Mouse (Mus musculus) olfactory bulb, adult 2 months (tissue): Measurements from ENCODE around the gene Ampd2. TPM values are rescaled to one million over a fixed set of nuclear protein-coding genes. Genes with fewer than 3 reads are reported as not detected.

Experiments
- H3K27ac ChIP-seq: fragments of 200-500 bp; 2 replicates; pipeline ENCODE4 v1.5.1; 2012; ENCODE audit warnings: low read depth, low read length; ENCODE audit not compliant: insufficient read depth
- H3K4me1 ChIP-seq: fragments of 200-500 bp; 2 replicates; pipeline ENCODE4 v1.6.1; 2012; ENCODE audit warnings: low read length; ENCODE audit not compliant: control insufficient read depth, insufficient read depth
- H3K4me3 ChIP-seq: fragments of 200-500 bp; 2 replicates; pipeline ENCODE4 v1.5.1; 2012; ENCODE audit warnings: mild to moderate bottlenecking, low read depth, low read length, moderate library complexity; ENCODE audit not compliant: insufficient read depth
- CTCF ChIP-seq: fragments of 200-500 bp; IDR thresholded peaks from 2 replicates; pipeline ENCODE4 v1.5.1; 2012; ENCODE audit warnings: low read depth, mild to moderate bottlenecking, low read length, moderate library complexity; ENCODE audit not compliant: insufficient read depth
- POLR2A ChIP-seq: fragments of 200-500 bp; IDR thresholded peaks from 2 replicates; pipeline ENCODE4 v1.6.1; 2012; ENCODE audit warnings: mild to moderate bottlenecking, low read depth, low read length, moderate library complexity; ENCODE audit not compliant: insufficient read depth
- whole genome bisulfite sequencing: fragments of 180-500 bp; shearing (Covaris S2); methylation state at CpG from one replicate; pipeline ENCODE4 v1.1.7; 2018; 5-methylcytosine and 5-hydroxymethylcytosine counted together
- polyA plus RNA-seq: library from polyadenylated mRNA; stranded (reverse); fragments of >200 nt; gene quantifications from 2 replicates; pipeline ENCODE4 v1.2.4, GENCODE M21; 2012; ENCODE audit warnings: low replicate concordance; ENCODE audit not compliant: missing spikeins, insufficient read depth, insufficient read length

Gene Ampd2
- not detected in 2 replicates for polyA plus RNA-seq

DNA sequence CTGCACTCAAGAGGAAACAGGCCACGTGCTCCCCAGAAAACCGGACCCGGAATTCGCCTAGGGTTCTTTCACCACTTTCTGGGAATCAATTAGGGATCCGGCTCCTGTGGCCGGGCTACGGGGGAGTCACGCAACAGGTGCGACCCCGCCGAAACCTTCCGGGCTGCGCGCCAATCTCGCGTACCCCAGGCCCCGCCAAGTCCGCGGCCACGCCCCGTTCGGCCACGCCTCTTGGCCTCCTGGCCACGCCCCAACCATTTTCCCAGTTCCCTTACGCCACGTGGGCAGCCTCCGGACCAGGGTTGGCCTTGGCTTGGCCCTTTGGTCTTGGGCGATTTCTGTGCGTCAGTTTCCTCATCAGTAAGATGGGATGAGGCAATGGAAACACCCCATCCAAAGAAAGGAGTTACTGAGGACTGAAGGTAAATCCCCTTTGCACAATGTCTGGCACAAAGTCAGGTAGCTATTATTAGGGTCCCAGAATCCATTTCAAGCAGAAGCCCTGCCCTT, at the start of gene Ampd2:
TSS of gene Ampd2 (minus strand) at position 182 of the 510 bp plus-strand sequence.
- WGBS, result 2% methylated on average over 29 of the region's 29 CpGs
- Histone ChIP-seq H3K27ac (peak within 1 kb of the TSS; percentile 93), H3K4me1 (peaks cover 50% of the 10 kb centered on the region), H3K4me3 (peak within 1 kb of the TSS; percentile 72)
- TF ChIP-seq POLR2A, result no peak

DNA sequence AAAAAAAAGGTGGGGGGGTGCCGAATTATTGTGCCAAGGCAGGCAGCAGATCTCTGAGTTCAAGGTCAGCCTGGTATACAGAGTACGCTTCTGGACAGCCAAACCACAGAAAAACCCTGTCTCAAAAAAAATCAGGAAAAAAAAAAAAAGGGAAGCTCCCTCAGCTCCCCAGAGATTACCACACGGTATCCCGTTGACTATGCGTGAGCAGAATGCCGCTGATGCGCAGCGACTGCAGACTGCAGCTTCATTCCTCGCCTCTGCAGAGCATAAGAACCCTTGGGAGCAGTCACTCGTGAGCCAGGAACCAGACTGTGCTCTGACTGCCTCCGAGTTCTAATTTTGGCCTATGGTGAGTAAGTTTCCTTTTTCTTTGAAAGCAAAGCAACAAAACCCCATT, 48.2 kb upstream of the Ampd2 start:
- no peak for TF ChIP-seq CTCF
- TF ChIP-seq POLR2A, result 0 out of 2 replicates have a peak, but pooled peaks have one; percentile 18
- H3K27ac ChIP-seq, result peak overlapping the region; percentile 87
- WGBS, result 20% methylated on average over 11 of the region's 11 CpGs
- H3K4me1 ChIP-seq, result peaks cover 15% of the 10 kb centered on the region
- H3K4me3 ChIP-seq, result no peak overlapping the region

DNA sequence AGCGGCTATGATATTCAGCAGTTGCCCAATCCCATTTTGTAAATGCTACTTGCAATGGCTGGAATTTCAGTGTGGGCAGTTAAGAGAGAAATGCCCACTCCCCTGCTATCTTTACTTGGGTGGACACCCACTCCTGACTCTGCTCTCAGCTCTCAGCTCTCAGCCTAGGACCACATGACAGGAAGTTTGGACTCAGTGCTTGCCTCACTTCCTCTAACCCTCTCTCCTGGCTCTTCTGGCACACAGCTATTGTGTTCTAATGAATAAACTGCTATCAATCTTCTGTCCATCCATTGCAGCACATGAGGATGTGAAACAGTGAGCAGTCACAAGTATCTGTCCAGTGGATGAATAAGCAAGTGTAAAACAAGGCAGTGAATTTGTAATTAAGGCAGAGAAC, 46.0 kb upstream of the Ampd2 start:
- 52% methylated on average over 1 of the region's 1 CpGs for WGBS
- Histone ChIP-seq H3K4me1 (peaks cover 14% of the 10 kb centered on the region), H3K27ac (no peak overlapping the region), H3K4me3 (no peak overlapping the region)
- TF ChIP-seq POLR2A (no peak), CTCF (no peak)

DNA sequence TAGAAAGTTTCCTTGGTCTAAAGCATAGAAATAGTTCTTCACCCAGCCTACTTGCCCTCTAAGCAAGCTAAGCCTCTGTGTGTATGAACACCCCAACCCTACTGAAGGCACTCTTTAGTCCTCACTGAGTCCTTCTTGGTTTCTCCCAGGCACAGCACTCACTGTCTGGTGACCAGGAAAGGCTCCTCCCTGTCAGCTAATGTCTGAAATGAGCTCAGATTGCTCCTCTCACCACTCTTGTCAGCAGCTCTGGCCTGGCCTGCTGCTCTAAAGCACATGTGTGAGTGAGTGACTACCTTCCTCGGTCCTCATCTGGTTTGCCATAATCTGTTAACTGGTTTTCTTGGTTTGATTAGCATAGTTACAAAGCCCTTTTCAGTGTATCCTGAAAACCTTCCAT, 45.4 kb upstream of the Ampd2 start:
- Histone ChIP-seq H3K27ac (no peak overlapping the region), H3K4me1 (peaks cover 13% of the 10 kb centered on the region), H3K4me3 (no peak overlapping the region)
- 79% methylated on average over 1 of the region's 1 CpGs for WGBS
- no peak for TF ChIP-seq CTCF
- TF ChIP-seq POLR2A, result no peak

GRCm38 (mm10) chr3:108131216-108131615, 44.8 kb upstream of the Ampd2 start:
- peaks cover 13% of the 10 kb centered on the region for H3K4me1 ChIP-seq
- WGBS, result 90% methylated on average over 5 of the region's 5 CpGs
- no peak overlapping the region for H3K27ac ChIP-seq
- H3K4me3 ChIP-seq, result no peak overlapping the region
- TF ChIP-seq CTCF, result no peak
- no peak for TF ChIP-seq POLR2A

DNA sequence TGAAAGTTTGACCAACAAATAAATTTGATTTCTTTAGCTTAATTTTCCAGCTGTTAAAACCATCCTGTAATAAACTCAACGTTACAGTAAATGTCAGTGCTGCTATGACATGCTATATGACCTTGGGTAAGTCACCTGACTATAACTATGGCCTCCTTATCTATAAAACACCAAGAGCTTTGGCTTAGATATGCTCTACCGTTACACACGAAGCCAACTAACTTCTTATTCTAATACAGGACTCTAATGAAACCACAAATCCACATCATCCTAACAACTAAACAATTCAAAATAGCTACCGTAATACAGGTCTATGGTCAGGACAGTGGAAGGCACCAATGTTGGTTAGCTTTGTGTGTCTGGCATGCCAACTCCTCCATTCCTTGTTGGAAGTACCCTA, 43.4 kb upstream of the Ampd2 start:
- H3K4me1 ChIP-seq, result peaks cover 7% of the 10 kb centered on the region; the same call in 1 of the 2 replicates
- 92% methylated on average over 4 of the region's 4 CpGs for WGBS
- TF ChIP-seq CTCF (no peak), POLR2A (no peak)
- H3K27ac ChIP-seq, result no peak overlapping the region
- no peak overlapping the region for H3K4me3 ChIP-seq

GRCm38 (mm10) chr3:108129367-108129766, 42.9 kb upstream of the Ampd2 start:
- 0 out of 2 replicates have a peak overlapping the region, but pooled peaks have one; percentile 32 for H3K27ac ChIP-seq
- peaks cover 7% of the 10 kb centered on the region; the same call in 1 of the 2 replicates for H3K4me1 ChIP-seq
- WGBS, result 63% methylated on average over 4 of the region's 4 CpGs
- TF ChIP-seq POLR2A, result no peak
- TF ChIP-seq CTCF, result no peak
- H3K4me3 ChIP-seq, result no peak overlapping the region

DNA sequence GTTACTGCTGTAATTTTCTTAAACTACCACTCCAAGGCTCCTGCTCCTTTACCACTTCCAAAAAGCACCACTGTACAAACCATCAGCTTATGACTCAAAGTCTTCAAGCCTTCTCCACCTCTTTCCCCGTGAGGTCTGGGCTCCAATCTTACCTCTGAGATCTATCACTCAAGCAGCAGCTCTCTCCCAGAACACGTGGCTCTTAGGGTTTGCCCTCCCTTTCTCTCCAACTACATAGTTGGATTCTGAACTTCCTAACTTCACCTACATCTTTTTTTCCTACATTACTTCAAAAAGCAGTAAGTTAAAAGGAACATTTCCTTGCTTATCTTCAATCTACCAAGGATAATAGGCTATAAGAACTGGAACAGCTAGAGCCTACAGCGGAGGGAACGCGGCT, 42.1 kb upstream of the Ampd2 start:
- Histone ChIP-seq H3K4me3 (no peak overlapping the region), H3K27ac (0 out of 2 replicates have a peak overlapping the region, but pooled peaks have one; percentile 6), H3K4me1 (peaks cover 7% of the 10 kb centered on the region; the same call in 1 of the 2 replicates)
- WGBS, result 55% methylated on average over 5 of the region's 5 CpGs
- TF ChIP-seq POLR2A (no peak), CTCF (no peak)

GRCm38 (mm10) chr3:108126327-108126726, 39.9 kb upstream of the Ampd2 start:
- no peak for TF ChIP-seq CTCF
- no peak for TF ChIP-seq POLR2A
- H3K27ac ChIP-seq, result no peak overlapping the region
- H3K4me3 ChIP-seq, result no peak overlapping the region
- peaks cover 5% of the 10 kb centered on the region; the same call in 1 of the 2 replicates for H3K4me1 ChIP-seq
- 70% methylated on average over 3 of the region's 3 CpGs for WGBS

- H3K4me3 ChIP-seq, result no peak overlapping the region
- WGBS, result 49% methylated on average over 1 of the region's 1 CpGs
- peaks cover 2% of the 10 kb centered on the region; the same call in 1 of the 2 replicates for H3K4me1 ChIP-seq
- no peak overlapping the region for H3K27ac ChIP-seq
- TF ChIP-seq POLR2A (no peak), CTCF (no peak)
Observed at GRCm38 (mm10) chr3:108124131-108124530, 37.7 kb upstream of the Ampd2 start.

DNA sequence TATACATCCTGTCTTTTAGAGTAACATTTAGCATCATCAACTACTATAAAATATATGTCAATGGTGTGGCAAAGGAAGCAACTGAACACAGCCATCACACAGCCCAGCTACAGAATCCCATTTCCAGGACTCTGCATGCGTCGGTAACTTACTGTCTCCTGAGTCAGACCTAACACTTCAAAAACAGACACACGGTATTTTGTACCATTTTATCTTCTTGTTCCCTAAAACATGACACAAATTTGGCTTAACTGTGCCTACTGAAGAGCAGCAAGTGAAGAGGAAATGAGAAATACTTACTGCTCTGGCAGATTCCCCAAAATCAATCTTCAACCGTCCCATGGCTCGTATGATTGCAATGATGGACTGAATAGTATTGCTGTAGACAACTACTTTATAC, 36.8 kb upstream of the Ampd2 start:
- TF ChIP-seq CTCF, result no peak
- TF ChIP-seq POLR2A, result no peak
- Histone ChIP-seq H3K4me1 (no peaks in the 10 kb centered on the region), H3K4me3 (no peak overlapping the region), H3K27ac (no peak overlapping the region)
- WGBS, result 67% methylated on average over 5 of the region's 5 CpGs
